Mouse (Mus musculus) T-cell, adult 66 days (primary cell): ENCODE results near the gene Gm21671. TPM values are rescaled to one million over a fixed set of nuclear protein-coding genes. Genes with fewer than 3 reads are reported as not detected.

ENCODE experiments used
- total RNA-seq, 2 experiments: library from RNA; stranded (reverse); gene quantifications; 3 replicates in 1 of 2; 4 replicates in 1 of 2; pipeline ENCODE4 v1.2.4; 2023

The Gm21671 gene
- not detected for total RNA-seq

DNA sequence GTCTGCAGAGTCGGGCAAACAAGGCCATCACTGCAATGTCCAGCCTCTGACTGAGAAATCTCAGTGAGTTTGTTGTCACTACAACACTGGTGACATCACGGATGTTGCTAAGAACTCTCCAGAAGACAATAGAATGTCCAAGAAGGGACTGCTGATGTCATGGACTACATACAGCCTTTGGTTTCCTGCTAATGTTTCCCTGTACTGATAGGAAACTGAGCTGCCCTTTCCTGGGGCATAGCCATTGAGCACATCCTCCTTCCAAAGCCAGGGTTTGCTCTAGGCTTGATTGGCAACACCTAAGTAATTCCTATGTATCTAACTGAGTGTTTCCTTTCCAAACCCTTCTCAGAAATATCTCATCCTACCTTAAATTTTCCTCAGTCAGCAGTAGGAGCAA, at the start of gene Gm21671:
Gene Gm21671, minus strand, starts transcription at position 101 of the 400 bp plus-strand sequence.

DNA sequence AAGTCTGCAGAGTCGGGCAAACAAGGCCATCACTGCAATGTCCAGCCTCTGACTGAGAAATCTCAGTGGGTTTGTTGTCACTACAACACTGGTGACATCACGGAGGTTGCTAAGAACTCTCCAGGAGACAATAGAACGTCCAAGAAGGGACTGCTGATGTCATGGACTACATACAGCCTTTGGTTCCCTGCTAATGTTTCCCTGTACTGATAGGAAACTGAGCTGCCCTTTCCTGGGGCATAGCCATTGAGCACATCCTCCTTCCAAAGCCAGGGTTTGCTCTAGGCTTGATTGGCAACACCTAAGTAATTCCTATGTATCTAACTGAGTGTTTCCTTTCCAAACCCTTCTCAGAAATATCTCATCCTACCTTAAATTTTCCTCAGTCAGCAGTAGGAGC, 34.3 kb upstream of the Gm21671 start, which contains the start of gene Gm21698:
Gene Gm21698, minus strand, starts transcription at position 101 of the 400 bp plus-strand sequence.

DNA sequence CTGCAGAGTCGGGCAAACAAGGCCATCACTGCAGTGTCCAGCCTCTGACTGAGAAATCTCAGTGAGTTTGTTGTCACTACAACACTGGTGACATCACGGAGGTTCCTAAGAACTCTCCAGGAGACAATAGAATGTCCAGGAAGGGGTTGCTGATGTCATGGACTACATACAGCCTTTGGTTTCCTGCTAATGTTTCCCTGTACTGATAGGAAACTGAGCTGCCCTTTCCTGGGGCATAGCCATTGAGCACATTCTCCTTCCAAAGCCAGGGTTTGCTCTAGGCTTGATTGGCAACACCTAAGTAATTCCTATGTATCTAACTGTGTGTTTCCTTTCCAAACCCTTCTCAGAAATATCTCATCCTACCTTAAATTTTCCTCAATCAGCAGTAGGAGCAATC, 18.3 kb upstream of the Gm21671 start, which contains the start of gene Gm21680:
Gene Gm21680, minus strand, starts transcription at position 101 of the 400 bp plus-strand sequence.

DNA sequence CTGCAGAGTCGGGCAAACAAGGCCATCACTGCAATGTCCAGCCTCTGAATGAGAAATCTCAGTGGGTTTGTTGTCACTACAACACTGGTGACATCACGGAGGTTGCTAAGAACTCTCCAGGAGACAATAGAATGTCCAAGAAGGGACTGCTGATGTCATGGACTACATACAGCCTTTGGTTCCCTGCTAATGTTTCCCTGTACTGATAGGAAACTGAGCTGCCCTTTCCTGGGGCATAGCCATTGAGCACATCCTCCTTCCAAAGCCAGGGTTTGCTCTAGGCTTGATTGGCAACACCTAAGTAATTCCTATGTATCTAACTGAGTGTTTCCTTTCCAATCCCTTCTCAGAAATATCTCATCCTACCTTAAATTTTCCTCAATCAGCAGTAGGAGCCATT, 11.9 kb downstream of the Gm21671 start, which contains the start of gene Gm21663:
Gene Gm21663, minus strand, starts transcription at position 101 of the 400 bp plus-strand sequence.

Other genes starting within 250 kb of the Gm21671 start
- gene Xrcc2, start 248.6 kb downstream of the Gm21671 start, total RNA-seq = 10 to 100 TPM; 11.7 to 18.2 TPM
- gene Actr3b, start 194.4 kb downstream of the Gm21671 start, total RNA-seq = 1 to 10 TPM; 1.0 to 1.1 TPM
- gene Gm21663, start 12.0 kb downstream of the Gm21671 start, total RNA-seq = not detected
- gene Gm21680, start 18.2 kb upstream of the Gm21671 start, total RNA-seq = not detected
- not detected for gene Gm21698, start 34.2 kb upstream of the Gm21671 start, total RNA-seq
- gene Gm1979, start 50.4 kb upstream of the Gm21671 start, total RNA-seq = not detected
- gene Gm5862, start 68.5 kb upstream of the Gm21671 start, total RNA-seq = not detected
- gene Speer4a, start 85.1 kb upstream of the Gm21671 start, total RNA-seq = not detected
- gene Gm7347, start 104.2 kb upstream of the Gm21671 start, total RNA-seq = not detected
- gene Gm10471, start 134.9 kb upstream of the Gm21671 start, total RNA-seq = not detected
- gene 5031410I06Rik, start 150.9 kb upstream of the Gm21671 start, total RNA-seq = not detected
- gene Gm10220, start 167.0 kb upstream of the Gm21671 start, total RNA-seq = not detected